Mouse (Mus musculus) neural tube, embryonic 11.5 days (tissue): ENCODE data around the gene Krtdap. TPM values are rescaled to one million over a fixed set of nuclear protein-coding genes. Genes with fewer than 3 reads are reported as not detected.
"Not testable (repeated sequence)": the region's sequence is repeated elsewhere in the genome, so short reads cannot be mapped to it uniquely, and the experiment has no call there.

ENCODE experiments used
- ATAC-seq: fragments of 200-750 bp; cut with Nextera tagmentation; 2 replicates; pipeline ENCODE4 v1.8.0; 2017; ENCODE audit warnings: moderate number of reproducible peaks, mild to moderate bottlenecking, moderate TSS enrichment, moderate library complexity; ENCODE audit not compliant: insufficient read depth, low FRiP score, low TSS enrichment
- DNase-seq: peaks from one replicate; pipeline ENCODE4 v3.0.0-alpha.2; 2015; ENCODE audit warnings: low spot score
- H3K27ac ChIP-seq: fragments of 300-500 bp; sonication (generic); 2 replicates; pipeline ENCODE4 v1.5.1; 2014; ENCODE audit warnings: low read depth, mild to moderate bottlenecking, low read length
- H3K27me3 ChIP-seq: fragments of 300-500 bp; sonication (generic); 2 replicates; pipeline ENCODE4 v1.6.1; 2014; ENCODE audit warnings: mild to moderate bottlenecking, low read length, mixed read lengths; ENCODE audit not compliant: control insufficient read depth, insufficient read depth
- H3K36me3 ChIP-seq: fragments of 300-500 bp; sonication (generic); 2 replicates; pipeline ENCODE4 v1.6.1; 2014; ENCODE audit warnings: mild to moderate bottlenecking, low read length, moderate library complexity, mixed read lengths; ENCODE audit not compliant: control insufficient read depth, insufficient read depth
- H3K4me1 ChIP-seq: fragments of 300-500 bp; sonication (generic); 2 replicates; pipeline ENCODE4 v1.6.1; 2014; ENCODE audit warnings: low read length, mixed read lengths; ENCODE audit not compliant: control insufficient read depth, insufficient read depth
- H3K4me2 ChIP-seq: fragments of 300-500 bp; sonication (generic); 2 replicates; pipeline ENCODE4 v1.6.1; 2014; ENCODE audit warnings: low read depth, mild to moderate bottlenecking, moderate library complexity
- H3K4me3 ChIP-seq: fragments of 300-500 bp; sonication (generic); 2 replicates; pipeline ENCODE4 v1.5.1; 2014; ENCODE audit warnings: low read depth, low read length
- H3K9ac ChIP-seq: fragments of 300-500 bp; sonication (generic); 2 replicates; pipeline ENCODE4 v1.6.1; 2014; ENCODE audit warnings: mild to moderate bottlenecking, low read length
- H3K9me3 ChIP-seq: fragments of 300-500 bp; sonication (generic); 2 replicates; pipeline ENCODE4 v1.6.1; 2016; ENCODE audit warnings: low read length; ENCODE audit not compliant: control insufficient read depth
- WGBS: fragments of 180-500 bp; shearing (Covaris S2); extraction: QIAGEN DNeasy Blood & Tissue Kit; methylation state at CpG from one replicate; pipeline ENCODE4 v1.1.7; 2014; 5-methylcytosine and 5-hydroxymethylcytosine counted together
- polyA plus RNA-seq: library from polyadenylated mRNA; unstranded; fragments of >200 nt; fragmentation: Nextera tagmentation; extraction: Ambion mirVana; gene quantifications from 2 replicates; pipeline ENCODE4 v1.2.1, GENCODE M21; 2014

The Krtdap gene
- polyA plus RNA-seq, 1 experiment from 2014 or later, result not detected

- H3K4me2 ChIP-seq, result no peak within 1 kb of the TSS
- H3K27ac ChIP-seq, result no peak within 1 kb of the TSS
- no peak within 1 kb of the TSS for H3K4me3 ChIP-seq
- H3K4me1 ChIP-seq, result no peaks in the 10 kb centered on the region
- ATAC-seq (no peak), DNase-seq (no peak)
- H3K9me3 ChIP-seq, result no peaks in the 10 kb centered on the region
- no peaks in the 10 kb centered on the region for H3K36me3 ChIP-seq
- WGBS, result 91% methylated on average over 18 of the region's 18 CpGs
- H3K9ac ChIP-seq, result no peak within 1 kb of the TSS
- no peaks in the 10 kb centered on the region for H3K27me3 ChIP-seq
These were observed 36.0 kb downstream of the Krtdap start, which contains the start of gene Ffar2 for GRCm38 (mm10) chr7:30823675-30824074. TSS of gene Ffar2 (minus strand) at chr7:30823775.

- no peak overlapping the region for H3K4me3 ChIP-seq
- no peak for DNase-seq
- no peak for ATAC-seq
These were observed 36.6 kb downstream of the Krtdap start for GRCm38 (mm10) chr7:30824306-30824705.

GRCm38 (mm10) chr7:30826660-30827059 is 39.0 kb downstream of the Krtdap start:
- no peak overlapping the region for H3K9ac ChIP-seq
- no peaks in the 10 kb centered on the region for H3K4me1 ChIP-seq
- DNase-seq, result no peak
- 85% methylated on average over 10 of the region's 10 CpGs for WGBS
- no peaks in the 10 kb centered on the region for H3K27me3 ChIP-seq
- H3K36me3 ChIP-seq, result no peaks in the 10 kb centered on the region
- H3K4me3 ChIP-seq, result no peak overlapping the region
- no peak overlapping the region for H3K27ac ChIP-seq
- no peak overlapping the region for H3K4me2 ChIP-seq
- ATAC-seq, result no peak
- H3K9me3 ChIP-seq, result no peaks in the 10 kb centered on the region

More at GRCm38 (mm10) chr7:30824306-30824705, 36.6 kb downstream of the Krtdap start:
- Histone ChIP-seq H3K27ac (no peak overlapping the region), H3K9ac (no peak overlapping the region), H3K4me2 (no peak overlapping the region), H3K4me1 (no peaks in the 10 kb centered on the region), H3K27me3 (no peaks in the 10 kb centered on the region), H3K9me3 (no peaks in the 10 kb centered on the region), H3K36me3 (no peaks in the 10 kb centered on the region)
- WGBS, result 97% methylated on average over 3 of the region's 3 CpGs

- H3K27ac ChIP-seq, H3K4me1 ChIP-seq, H3K4me2 ChIP-seq, ATAC-seq, H3K9me3 ChIP-seq, H3K36me3 ChIP-seq, DNase-seq, H3K27me3 ChIP-seq, H3K9ac ChIP-seq, H3K4me3 ChIP-seq: not testable (repeated sequence)
These were observed 41.2 kb downstream of the Krtdap start for GRCm38 (mm10) chr7:30828871-30829270.

GRCm38 (mm10) chr7:30829428-30829827 is 41.7 kb downstream of the Krtdap start:
- ATAC-seq (no peak), DNase-seq (no peak)
- Histone ChIP-seq H3K4me2 (no peak overlapping the region), H3K4me3 (no peak overlapping the region), H3K27ac (no peak overlapping the region), H3K4me1 (no peaks in the 10 kb centered on the region), H3K36me3 (no peaks in the 10 kb centered on the region), H3K9me3 (no peaks in the 10 kb centered on the region), H3K27me3 (no peaks in the 10 kb centered on the region), H3K9ac (no peak overlapping the region)
- 80% methylated on average over 3 of the region's 3 CpGs for WGBS

- no peak for ATAC-seq
- no peak for DNase-seq
- H3K36me3 ChIP-seq, result no peaks in the 10 kb centered on the region
- H3K4me2 ChIP-seq, result no peak overlapping the region
- no peaks in the 10 kb centered on the region for H3K9me3 ChIP-seq
- no peak overlapping the region for H3K4me3 ChIP-seq
- H3K9ac ChIP-seq, result no peak overlapping the region
- no peaks in the 10 kb centered on the region for H3K4me1 ChIP-seq
- H3K27ac ChIP-seq, result no peak overlapping the region
- WGBS, result 65% methylated on average over 15 of the region's 17 CpGs
- no peaks in the 10 kb centered on the region for H3K27me3 ChIP-seq
These were observed 44.6 kb downstream of the Krtdap start for GRCm38 (mm10) chr7:30832261-30832660.

- ATAC-seq, H3K4me3 ChIP-seq, H3K9me3 ChIP-seq, H3K36me3 ChIP-seq, H3K27me3 ChIP-seq, H3K27ac ChIP-seq, H3K9ac ChIP-seq, H3K4me2 ChIP-seq, H3K4me1 ChIP-seq, DNase-seq: not testable (repeated sequence)
- WGBS, result 48% methylated on average over 9 of the region's 11 CpGs
These were observed 45.0 kb downstream of the Krtdap start for GRCm38 (mm10) chr7:30832684-30833083.

GRCm38 (mm10) chr7:30837277-30837676 is 49.6 kb downstream of the Krtdap start:
- H3K27me3 ChIP-seq, result no peaks in the 10 kb centered on the region
- H3K4me2 ChIP-seq, result no peak overlapping the region
- DNase-seq (no peak), ATAC-seq (no peak)
- no peaks in the 10 kb centered on the region for H3K9me3 ChIP-seq
- H3K27ac ChIP-seq, result no peak overlapping the region
- no peaks in the 10 kb centered on the region for H3K36me3 ChIP-seq
- H3K9ac ChIP-seq, result no peak overlapping the region
- no peak overlapping the region for H3K4me3 ChIP-seq
- H3K4me1 ChIP-seq, result no peaks in the 10 kb centered on the region

GRCm38 (mm10) chr7:30840306-30840705 is 52.6 kb downstream of the Krtdap start:
- H3K4me3 ChIP-seq, result no peak overlapping the region
- DNase-seq (no peak), ATAC-seq (no peak)
- peaks cover 7% of the 10 kb centered on the region; the same call in 1 of the 2 replicates for H3K4me1 ChIP-seq
- H3K36me3 ChIP-seq, result no peaks in the 10 kb centered on the region
- no peaks in the 10 kb centered on the region for H3K9me3 ChIP-seq
- H3K9ac ChIP-seq, result no peak overlapping the region
- H3K27me3 ChIP-seq, result no peaks in the 10 kb centered on the region
- WGBS, result 79% methylated on average over 3 of the region's 3 CpGs
- H3K27ac ChIP-seq, result no peak overlapping the region
- H3K4me2 ChIP-seq, result no peak overlapping the region
